Mouse (Mus musculus): ENCODE measurements around the gene Chil3.
"Not testable (repeated sequence)": the region's sequence is repeated elsewhere in the genome, so short reads cannot be mapped to it uniquely, and the experiment has no call there.

The Chil3 gene

DNA sequence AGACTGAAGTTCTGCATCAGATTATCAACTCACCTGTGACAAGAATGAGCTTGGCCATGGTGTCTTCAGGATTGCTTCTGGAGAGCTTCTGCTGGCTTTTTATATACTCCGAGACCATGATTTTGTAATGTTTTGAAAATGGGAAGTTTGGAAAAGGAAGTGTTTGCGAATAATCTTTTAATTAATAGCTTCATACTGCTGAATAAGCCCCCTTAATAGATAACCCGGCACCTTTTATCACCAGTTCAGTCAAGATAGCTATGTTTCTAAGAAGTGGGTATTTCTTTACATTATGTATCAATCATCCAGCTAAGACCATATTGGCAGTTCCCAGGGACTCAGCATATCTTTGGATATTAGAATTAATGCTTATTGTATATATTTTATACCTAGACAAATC, at the start of gene Chil3:
Chil3 (minus strand) TSS at position 101 of the 400 bp plus-strand sequence.
- no peak for DNase-seq (ENCODE audit: low spot score)

DNA sequence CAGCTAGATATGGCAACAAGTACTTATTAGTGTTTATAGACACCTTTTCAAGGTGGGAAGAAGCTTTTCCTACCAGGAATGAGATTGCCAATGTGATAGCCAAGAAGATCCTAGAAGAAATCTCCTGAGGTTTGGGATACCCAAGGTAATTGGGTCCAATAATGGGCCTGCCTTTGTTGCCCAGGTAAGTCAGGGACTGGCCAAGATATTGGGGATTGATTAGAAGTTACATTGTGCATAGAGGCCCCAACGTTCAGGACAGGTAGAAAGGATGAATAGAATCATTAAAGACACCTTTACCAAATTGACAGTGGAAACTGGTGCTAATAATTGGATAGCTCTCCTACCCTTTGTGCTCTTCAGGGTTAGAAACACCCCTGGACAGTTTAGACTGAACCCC, 30.7 kb upstream of the Chil3 start:
- not testable (repeated sequence) for DNase-seq (ENCODE audit: low spot score)

DNA sequence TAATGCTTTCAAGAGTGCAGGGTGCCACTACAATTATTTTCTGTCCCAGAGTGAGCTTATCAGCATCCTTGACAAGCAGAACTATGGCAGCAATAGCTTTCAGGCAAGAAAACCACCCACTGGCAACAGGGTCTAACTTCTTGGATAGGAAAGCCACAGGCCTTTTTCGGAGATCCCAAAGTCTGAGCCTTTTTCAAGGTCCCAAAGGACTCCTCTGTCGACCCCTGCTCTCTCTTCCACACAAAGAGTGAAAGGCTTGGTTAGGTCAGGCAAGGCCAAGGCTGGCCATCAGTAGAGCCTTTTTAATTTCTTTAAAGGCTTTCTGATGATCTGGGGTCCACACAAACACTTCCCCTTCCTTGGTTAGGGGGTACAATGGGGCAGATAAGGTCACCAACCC, 29.9 kb upstream of the Chil3 start:
- DNase-seq (ENCODE audit: low spot score), result not testable (repeated sequence)

DNA sequence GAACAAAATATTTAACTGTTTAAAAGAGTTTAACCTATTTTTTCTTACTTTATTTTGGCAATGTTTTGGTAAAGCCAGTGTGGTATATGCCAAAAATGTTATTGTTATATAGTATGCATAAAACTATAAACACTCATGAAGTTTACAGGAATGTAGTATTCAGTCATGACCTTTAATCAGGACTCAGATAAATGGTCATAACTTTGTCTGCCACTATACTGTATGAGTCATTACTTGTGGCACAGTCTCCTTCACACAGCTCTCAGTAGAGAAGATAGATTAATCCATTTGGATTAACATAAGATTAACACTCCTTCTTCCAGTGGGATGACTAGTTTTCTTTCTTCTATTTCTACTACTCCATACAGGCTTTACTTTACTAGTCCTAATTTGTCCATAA, 28.9 kb upstream of the Chil3 start:
- no peak for DNase-seq (ENCODE audit: low spot score)

DNA sequence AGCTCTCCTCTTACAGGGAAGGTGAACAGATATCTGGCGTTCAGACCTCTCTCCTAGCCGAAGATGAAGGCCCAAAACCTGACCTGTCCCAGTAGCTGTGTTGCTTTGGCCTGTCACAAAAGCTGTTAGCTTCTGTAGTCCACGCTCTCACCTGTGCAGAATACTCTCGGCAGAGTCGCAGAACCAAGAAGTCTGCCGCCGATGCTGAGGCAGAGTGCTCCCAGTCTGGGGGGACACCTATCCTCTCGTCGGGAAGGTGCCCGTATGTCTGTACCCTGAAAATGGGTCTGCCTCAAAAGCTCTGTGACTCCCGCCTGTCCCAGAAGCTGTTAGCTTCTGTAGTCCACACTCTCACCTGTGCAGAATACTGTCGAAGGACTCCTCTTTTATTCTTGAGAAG, 28.1 kb upstream of the Chil3 start:
- DNase-seq (ENCODE audit: low spot score), result no peak

DNA sequence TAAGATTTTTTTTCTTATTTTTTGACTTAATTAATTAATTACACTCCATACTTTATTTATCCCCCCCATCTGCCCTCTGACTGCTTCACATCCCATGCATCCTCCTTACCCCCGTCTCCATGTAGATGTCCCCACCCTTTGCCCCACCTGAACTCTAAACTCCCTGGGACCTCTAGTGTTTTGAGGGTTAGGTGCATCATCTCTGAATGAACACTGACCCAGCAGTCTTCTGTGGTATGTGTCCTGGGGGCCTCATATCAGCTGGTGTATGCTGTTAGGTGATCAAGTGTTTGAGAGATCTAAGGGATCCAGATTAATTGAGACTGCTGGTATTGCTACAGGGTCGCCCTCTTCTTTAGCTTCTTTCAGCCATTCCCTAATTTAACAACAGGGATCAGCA, 20.6 kb upstream of the Chil3 start:
- DNase-seq (ENCODE audit: low spot score), result no peak

DNA sequence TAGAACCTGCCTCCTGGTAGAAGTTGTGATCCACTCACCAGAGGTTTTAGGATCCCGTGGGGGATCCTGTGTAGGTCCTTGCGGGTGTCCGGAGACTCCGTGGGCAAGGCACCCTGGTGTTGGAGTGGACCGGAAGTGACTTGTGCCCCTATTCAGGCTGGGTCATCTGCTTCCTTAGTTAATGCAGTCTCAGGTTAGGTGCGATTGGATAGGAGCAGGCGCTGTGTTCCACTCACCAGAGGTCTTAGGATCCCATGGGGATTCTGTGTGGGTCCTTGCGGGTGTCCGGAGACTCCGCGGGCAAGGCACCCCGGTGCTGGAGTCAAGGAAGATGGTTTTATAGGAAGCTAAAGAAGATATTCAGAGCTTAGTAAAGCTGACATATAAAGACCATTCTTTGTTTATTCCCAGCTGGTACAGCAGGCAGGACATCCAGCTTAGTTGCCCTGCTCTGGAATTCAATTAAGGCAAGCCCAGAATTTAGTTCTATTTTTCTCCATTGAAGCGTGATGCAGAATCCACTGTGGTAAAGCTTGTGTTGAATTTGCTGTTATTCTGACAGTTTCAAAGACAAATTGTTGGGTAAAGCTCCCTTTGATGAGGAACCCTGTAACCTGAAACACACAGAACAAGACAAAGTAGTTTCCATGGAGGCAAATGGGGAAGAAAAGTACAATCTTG, 10.3 kb upstream of the Chil3 start:
- no peak for DNase-seq (ENCODE audit: low spot score)

DNA sequence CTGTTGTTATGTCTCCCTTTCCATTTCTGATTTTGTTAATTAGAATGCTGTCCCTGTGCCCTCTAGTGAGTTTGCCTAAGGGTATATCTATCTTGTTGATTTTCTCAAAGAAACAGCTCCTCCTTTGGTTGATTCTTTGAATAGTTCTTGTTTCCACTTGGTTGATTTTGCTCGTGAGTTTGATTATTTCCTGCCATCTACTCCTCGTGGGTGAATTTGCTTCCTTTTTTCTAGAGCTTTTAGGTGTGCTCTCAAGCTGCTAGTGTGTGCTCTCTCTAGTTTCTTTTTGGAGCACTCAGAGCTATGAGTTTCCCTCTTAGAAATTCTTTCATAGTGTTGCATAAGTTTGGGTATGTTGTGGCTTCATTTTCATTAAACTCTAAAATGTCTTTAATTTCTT, 7.6 kb upstream of the Chil3 start:
- not testable (repeated sequence) for DNase-seq (ENCODE audit: low spot score)

DNA sequence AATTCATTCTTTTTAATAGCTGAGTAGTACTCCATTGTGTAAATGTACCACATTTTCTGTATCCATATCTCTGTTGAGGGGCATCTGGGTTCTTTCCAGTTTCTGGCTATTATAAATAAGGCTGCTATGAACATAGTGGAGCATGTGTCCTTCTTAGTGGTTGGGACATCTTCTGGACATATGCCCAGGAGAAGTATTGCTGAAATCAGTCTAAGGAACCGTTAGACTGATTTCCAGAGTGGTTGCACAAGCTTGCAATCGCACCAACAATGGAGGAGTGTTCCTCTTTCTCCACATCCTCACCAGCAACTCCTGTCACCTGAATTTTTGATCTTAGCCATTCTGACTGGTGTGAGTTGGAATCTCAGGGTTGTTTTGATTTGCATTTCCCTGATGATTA, 5.1 kb upstream of the Chil3 start:
- not testable (repeated sequence) for DNase-seq (ENCODE audit: low spot score)

DNA sequence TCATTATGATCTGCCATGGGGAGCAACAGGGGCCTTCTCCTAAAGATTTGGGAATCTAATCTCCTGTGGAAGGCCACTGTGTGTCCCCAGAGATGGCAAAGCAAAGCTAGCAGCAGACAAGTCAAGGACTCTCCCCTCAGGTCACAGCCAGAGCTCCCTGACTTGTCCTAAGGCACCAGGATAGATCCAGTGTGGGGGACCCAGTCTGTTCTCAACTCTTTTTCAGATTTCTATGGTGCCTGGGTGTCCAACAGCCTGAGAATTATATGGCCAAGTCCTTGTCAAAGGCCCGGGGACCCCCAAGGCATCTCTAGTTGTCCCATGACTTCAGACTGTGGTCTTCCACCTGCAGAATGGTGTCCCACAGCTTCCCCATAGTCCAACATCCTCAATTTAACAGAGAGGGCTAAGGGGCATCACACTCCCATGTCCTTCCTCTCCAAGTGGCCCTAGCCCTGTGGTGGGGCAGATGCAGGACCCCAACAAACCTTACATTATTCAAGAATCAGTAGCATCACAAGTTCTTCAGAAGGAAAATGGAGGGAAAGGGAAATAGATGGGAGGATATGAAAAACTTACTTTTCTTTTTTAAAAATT, 3.9 kb upstream of the Chil3 start:
- no peak for DNase-seq (ENCODE audit: low spot score)

DNA sequence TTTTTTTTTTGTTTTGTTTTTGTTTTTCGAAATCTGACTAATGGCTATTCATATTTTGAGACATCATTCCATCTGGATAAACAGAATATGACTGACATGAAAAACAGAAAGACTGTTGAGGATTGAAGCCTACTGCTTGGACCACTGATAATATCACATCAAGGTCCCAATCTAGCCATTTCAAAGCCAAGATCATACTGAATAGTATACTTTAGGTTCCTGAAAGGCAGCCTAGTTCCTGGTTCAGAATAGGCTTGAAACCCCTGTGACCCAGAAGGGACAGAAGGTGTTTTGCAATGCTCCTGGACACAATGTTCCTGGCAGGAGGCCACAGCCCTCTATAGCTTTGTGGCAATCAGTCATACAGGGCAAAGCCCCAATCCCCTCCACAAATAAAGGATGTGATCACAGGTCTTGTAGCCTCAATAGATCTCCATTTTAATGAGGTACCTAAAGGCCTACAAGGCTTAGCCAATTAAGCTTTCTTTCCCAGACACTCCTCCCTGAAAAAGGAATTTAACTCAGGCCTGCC, 3.2 kb upstream of the Chil3 start:
- no peak for DNase-seq (ENCODE audit: low spot score)

DNA sequence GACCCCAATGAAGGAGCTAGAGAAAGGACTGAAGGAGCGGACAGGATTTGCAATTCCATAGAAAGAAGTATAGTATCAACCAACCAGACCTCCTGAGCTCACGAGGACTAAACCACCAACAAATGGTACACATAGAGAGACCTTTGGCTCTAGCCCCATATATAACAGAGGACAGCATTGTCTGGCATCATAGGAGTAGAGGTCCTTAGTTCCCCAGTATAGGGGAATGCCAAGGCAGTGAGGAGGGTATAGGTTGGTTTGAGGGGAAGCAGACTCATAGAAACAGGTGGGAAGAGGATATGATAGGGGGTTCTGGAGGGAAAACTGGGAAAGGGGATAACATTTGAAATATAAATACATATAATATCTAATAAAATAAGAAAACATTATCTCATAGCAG, 13.0 kb downstream of the Chil3 start:
- no peak for DNase-seq (ENCODE audit: low spot score)

DNA sequence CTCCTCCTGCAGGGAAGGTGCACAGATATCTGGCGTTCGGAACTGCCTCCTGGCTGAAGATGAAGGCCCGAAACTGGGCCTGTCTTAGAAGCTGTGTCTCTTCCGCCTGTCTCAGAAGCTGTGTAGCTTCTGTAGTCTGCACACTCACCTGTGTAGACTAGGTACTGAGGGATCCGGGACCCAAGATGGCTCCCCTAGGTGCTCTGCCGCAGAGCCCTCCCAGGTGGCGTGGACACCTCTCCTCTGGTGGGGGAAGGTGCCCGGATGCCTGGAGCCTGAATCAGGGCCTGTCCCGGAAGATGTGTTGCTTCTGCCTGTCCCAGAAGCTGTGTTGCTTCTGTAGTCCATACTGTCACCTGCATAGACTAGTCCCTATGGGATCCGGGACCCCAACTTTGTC, 23.3 kb downstream of the Chil3 start:
- DNase-seq (ENCODE audit: low spot score), result no peak

DNA sequence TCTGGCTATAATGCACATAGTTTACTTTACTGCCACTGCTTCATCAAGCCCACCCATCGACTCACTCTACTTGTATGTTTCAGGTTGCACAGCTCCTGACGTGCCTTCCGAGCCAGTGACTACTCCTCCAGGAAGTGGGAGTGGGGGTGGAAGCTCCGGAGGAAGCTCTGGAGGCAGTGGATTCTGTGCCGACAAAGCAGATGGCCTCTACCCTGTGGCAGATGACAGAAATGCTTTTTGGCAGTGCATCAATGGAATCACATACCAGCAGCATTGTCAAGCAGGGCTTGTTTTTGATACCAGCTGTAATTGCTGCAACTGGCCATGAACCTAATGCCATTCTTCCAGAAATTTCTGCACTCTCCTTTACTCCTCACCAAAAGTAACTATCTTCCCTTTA, 35.7 kb downstream of the Chil3 start:
- no peak for DNase-seq (ENCODE audit: low spot score)

DNA sequence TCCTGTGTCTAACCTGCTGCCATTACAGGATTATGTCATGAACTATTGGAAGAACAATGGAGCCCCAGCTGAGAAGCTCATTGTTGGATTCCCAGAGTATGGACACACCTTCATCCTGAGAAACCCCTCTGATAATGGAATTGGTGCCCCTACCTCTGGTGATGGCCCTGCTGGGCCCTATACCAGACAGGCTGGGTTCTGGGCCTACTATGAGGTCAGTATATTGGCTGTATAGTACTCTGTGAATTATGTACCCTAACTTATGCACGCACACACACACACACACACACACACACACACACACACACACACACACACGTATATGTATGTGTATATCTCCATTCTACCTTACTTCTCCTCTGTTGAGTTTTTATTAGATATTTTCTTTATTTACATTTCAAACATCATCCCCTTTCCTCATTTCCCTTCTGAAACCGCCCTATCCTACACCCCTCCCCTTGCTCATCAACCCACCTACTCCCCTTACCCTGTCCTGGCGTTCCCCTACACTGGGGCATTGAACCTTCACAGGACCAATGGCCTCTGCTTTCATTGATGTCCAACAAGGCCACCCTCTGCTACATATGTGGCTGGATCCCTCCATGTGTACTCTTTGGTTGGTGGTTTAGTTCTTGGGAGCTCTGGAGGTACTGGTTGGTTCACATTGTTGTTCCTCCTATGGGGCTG, 38.4 kb downstream of the Chil3 start:
- no peak for DNase-seq (ENCODE audit: low spot score)

DNA sequence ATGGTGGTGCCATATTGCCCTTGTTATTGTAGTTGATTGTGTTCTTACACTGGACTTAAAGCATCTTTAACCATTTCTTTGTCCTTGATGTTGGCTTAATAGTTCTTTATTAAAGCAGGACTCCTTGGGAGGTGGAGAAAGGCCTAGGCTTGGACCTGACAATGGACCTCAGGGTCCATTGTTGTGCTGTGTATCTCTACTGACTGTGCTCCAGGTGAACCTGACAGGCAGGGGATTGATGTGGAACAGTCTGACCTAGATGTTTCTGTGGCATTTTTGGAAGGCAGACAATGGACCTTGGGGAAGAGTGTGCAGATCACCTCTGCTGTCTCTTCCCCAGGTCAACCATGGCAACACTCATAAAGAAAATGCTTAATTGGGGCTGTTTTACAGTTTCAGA, 40.4 kb downstream of the Chil3 start:
- DNase-seq (ENCODE audit: low spot score), result no peak

DNA sequence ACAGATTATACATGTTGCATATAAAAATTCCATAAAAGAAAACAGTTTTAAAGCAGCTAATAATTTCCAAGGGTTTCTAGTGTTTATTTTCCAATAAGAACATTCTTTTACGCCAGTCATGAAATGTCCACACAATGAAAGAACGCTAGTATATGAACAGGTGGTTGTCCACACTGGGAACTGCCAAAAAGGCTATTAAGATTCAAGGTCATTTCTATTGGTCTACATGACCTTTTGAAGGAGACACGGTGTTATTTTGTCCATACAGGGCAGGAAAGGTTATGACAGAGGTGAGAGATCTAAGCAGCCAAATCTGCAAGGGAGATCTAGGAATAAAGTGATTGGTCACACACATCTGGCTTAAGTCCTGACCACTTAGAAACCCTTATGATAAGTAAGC, 54.4 kb downstream of the Chil3 start, which contains the start of gene Chia1:
Chia1 (plus strand) TSS at position 301 of the 400 bp plus-strand sequence.
- DNase-seq (ENCODE audit: low spot score), result no peak
